Mouse (Mus musculus) thymus, postnatal 0 days (tissue): ENCODE data around the gene Ppp1r12b. TPM values are rescaled to one million over a fixed set of nuclear protein-coding genes. Genes with fewer than 3 reads are reported as not detected.
"Not testable (repeated sequence)": the region's sequence is repeated elsewhere in the genome, so short reads cannot be mapped to it uniquely, and the experiment has no call there.

Experiments used
- DNase-seq: peaks from one replicate; pipeline ENCODE4 v3.0.0-alpha.2; 2015; ENCODE audit warnings: low spot score
- polyA plus RNA-seq: library from polyadenylated mRNA; unstranded; fragments of >200 nt; fragmentation: Nextera tagmentation; extraction: Ambion mirVana; gene quantifications from 2 replicates; pipeline ENCODE4 v1.2.1, GENCODE M21; 2015

The Ppp1r12b gene
- polyA plus RNA-seq, 1 experiment from 2014 or later = 7.0 TPM

DNA sequence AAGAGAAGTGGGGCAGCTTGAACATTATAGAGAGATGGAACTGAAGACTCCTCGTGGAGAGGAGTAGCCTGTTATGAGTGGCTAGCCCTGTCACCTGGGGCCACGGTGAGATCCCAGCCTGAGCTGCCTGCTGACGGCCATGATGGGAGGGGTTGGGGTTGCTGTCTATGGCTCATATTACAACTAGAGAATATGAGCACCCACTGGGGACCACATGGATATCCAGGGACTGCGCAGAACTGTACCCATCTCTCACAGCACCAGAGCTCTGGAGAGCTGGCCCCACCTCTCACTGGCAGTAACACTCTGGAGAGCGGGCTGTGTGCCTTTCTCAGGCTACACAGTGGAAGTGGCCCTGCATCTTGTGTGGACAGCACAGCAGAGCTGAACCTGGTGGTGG lies 104.5 kb downstream of the Ppp1r12b start:
- DNase-seq = no peak

DNA sequence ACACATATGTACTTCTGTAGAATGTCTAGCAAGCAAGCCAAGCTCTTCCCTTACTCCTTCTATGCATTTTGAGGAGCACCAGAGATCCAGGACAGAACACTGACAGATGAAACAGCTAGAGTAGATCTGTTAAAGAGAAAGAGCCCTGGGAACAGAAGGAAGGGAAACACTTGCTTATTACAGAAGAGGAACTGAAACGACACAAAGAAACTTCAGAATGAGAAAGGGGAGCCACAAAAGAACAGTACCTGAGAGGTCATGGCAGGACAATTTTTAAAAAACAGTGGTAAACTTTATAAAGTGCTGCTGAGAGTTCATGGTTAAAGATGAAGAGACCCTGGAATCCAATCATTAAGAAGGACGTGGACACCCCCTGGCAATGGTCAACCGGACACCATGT lies 105.4 kb downstream of the Ppp1r12b start:
- no peak for DNase-seq

DNA sequence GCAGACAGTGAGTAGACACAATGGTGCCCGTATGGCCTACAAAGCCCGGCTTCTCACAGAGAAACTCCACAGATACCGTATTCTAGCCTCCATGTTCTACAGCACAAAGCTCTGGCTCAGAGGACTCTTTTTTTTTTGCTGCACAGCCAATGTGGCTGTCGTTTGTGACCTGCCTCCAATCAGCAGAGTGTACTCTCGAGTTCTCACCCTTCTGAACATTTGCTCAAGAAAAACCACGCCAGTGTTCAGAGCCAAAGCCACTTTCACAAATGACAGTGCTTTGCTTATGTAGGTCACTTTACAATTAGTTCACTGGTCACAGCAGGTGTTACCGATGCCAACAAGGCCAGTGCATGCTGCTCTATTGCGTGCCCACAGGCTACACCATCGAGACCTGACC lies 107.9 kb downstream of the Ppp1r12b start:
- no peak for DNase-seq

DNA sequence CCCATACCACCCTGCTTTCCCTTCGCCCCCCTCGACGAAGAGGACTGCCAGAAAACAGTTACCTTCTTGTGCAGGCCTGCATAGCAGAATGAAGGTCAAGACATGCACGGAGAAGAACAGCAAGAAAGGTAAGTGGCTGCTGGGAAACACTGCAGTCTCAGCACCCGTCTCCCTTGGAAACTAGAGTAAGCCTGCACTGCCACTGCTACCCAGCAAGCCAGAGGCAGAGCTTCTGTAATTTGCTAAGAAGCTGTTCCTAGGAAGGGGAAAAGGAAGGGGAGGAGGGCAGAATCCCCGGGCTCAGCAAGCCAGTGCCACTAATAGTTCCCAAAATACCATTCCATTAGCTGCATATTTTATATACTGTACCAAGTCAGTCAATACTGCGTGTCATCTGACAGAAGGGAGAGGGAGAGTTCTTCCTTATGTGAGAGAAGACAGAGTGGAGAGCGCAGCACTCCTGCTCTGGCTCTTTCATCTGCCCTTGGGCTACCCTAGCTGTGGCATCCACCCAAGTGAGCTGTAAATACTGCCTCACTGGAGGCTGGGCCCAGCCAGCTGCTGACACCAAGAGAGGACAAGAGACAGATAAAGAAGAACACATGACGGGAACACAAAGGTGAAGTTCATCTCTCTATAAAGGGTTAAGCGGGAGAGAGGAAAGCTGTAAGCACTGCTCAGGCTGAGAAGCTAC lies 109.3 kb downstream of the Ppp1r12b start:
- no peak for DNase-seq

DNA sequence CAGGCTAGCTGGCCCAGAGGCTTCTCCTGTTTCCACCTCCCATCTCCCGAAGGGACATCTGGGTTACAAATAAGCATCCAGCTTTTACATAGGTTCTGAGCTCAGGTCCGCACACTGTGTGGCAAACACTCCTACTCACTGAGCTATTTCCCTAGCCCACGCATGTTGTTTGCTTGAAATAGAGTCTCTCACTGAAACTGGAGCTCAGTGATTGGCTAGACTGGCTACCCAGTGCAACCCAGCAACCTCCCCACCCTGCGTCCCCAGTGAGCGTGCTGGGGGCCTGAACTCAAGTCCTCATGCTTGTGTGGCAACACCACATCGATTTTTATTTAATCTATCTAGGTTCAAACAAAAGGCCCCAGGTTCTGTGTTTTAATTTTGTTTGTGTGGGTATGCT lies 112.4 kb downstream of the Ppp1r12b start:
- DNase-seq = no peak

DNA sequence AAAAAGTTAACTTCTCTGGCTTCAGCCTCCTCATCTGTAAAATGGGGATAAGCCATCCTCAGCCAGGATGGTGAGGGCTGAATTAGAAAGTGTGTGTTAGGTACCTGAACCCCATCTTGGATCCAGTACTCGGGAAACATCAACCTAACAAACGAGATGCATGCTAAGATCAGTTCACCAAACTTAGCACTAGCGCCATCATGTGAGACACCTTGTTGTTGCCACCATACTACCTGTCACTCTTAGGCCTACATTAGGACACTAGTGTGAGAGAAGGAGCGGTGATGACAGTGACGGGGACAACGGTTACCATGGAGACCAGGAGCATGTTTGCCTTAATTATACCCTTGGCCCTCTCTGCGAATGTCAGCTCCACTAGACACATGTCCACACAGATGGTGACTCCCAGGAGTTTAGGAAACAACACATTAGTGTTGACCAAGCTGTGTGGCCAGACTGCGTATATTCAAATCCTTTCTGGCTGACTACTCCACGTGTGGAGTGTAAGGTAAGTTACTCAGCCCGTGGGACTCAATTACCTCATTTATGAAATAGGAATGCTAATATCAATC lies 118.7 kb downstream of the Ppp1r12b start:
- DNase-seq = no peak

DNA sequence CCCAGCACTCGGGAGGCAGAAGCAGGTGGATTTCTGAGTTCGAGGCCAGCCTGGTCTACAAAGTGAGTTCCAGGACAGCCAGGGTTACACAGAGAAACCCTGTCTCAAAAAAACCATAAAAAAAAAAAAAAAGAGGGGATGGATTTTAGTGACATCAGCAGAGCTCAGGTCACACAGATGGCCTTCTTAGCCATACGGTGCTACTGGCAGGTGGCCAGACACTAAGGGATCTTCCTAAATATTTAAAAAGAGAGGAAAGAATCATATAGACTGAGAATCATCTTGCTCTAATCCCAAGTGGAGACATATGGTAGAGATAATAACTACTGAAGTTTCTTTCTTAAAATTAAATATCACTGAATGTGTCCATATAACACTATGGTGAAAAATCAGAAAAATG lies 124.9 kb downstream of the Ppp1r12b start:
- not testable (repeated sequence) for DNase-seq

DNA sequence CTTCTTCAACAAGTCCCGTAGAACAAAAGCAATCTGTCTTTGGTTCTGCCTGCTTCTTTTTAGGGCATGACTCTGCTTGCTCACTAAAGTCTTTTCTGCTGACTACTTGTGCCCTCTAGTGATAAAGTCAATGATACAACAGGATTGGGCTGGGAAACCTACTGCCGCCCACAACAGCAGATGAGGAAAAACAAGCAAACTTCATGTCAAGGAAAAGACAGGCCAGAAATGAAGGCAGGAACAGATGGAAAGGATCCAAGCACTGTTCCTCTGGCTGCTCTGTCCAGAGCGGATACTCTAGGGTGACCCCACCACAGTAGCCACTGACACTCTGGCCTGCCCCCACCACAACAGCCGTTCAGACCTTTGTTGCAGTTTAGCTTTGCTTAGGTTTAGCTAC lies 126.1 kb downstream of the Ppp1r12b start:
- DNase-seq = peak; percentile 9

DNA sequence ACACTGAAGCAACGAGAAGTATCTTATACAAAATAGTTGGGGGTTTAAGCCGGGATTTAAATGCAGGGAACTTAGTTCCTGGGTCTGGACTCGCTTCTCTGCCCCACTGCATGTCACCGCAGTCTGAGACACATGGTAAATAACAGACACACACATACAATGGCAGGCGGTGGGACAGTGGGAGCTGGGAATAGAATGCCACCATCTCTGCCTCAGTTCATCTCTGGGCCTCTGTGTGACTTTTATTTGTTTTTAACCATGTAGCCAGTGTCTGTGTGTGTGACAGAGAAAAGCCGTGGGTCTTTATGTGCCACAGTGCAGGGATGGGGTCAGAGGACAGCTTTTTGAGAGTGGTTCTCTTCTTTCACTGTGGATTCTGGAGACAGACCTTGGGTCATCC lies 130.8 kb downstream of the Ppp1r12b start:
- no peak for DNase-seq

DNA sequence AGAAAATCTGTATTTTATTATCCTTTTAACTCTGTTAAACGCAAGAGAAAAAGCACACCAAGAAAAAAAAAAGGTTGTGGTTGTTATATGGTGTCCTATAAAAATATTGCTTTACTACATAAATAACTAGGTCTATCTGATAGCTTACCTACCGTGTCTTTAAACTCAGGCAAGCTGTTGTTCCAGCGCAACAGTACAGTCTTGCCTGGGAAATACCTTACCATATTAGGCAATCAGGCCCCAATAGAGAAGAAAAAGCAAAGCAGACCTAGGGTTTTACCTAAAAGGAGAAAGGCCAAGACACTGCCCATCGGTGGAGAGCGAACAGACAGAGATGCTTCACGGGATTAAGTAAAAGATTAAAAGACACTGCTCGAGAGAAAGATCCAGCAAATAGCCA lies 131.9 kb downstream of the Ppp1r12b start:
- no peak for DNase-seq

DNA sequence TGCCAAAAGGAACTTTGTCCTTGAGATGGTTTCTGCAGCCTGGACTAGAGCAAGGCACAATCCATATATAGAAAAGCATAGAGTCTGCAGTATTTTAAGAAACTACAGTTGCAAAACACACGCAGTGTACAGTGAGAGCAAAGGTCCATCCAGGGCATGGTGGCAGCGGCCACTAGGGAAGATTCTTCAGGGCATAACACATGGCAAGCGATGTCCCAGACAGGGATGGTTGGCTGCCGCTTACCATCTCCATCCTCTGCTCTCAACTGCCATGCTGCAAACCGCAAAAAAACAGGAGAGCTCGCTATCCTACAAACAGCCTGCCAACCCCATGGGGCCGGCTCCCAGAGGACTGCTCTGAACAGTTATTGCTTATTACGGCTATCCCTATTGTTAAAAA lies 132.4 kb downstream of the Ppp1r12b start:
- no peak for DNase-seq

DNA sequence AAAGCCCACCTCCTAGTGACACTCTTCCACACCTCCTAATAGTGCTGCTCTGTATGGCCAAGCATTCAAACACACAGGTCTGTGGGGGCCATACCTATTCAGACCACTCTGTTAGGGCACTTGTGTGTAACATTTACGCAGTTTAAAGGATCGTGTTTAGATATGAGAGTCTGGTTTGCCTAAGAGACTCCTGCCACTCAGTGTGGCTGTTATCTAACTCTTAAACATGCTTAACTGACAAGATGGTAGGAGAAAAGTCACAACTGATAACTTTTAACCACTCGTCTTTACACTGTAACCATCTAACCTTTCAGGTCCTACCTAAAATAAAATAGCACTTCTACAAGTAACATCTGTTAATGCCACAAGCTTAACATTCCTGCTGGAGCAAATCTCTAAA lies 134.9 kb downstream of the Ppp1r12b start:
- no peak for DNase-seq

DNA sequence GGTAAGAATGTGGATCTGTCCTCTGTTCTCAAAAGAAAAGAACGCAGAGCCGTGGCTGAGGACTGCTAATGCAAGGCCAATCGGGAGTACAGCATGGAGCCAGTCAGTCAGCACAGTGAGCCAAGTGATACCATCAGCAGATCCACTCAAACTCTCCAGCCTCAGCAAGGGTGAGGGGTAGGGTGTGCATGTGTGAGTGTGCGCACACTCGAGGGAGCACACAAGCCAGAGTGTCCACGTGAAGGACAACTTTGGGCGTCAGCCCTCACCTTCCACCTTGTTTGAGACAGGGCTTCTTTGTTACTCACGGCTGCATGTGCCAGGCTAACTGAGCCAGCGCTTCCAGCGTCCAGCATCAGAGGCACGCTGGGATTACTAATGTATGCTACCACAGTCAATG lies 136.5 kb downstream of the Ppp1r12b start:
- DNase-seq = no peak

DNA sequence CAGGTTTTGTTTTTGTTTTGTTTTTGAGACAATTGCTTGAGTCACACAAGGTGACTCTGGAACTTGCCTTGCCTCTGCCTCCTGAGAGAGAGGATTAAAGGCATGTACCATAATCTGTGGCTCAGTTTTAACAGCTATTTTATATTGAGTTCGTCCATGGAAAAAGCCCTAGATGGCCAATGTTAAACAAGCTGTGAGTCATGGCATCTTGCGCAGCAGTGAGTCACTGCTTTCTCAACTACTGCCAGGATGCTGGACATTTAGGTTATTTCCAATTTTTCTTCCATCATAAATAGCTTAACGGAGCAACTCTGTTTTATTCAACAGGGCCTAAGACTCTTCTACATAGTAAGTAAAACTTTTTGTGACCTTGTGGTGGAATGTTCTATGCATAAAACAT lies 137.0 kb downstream of the Ppp1r12b start:
- DNase-seq = no peak

DNA sequence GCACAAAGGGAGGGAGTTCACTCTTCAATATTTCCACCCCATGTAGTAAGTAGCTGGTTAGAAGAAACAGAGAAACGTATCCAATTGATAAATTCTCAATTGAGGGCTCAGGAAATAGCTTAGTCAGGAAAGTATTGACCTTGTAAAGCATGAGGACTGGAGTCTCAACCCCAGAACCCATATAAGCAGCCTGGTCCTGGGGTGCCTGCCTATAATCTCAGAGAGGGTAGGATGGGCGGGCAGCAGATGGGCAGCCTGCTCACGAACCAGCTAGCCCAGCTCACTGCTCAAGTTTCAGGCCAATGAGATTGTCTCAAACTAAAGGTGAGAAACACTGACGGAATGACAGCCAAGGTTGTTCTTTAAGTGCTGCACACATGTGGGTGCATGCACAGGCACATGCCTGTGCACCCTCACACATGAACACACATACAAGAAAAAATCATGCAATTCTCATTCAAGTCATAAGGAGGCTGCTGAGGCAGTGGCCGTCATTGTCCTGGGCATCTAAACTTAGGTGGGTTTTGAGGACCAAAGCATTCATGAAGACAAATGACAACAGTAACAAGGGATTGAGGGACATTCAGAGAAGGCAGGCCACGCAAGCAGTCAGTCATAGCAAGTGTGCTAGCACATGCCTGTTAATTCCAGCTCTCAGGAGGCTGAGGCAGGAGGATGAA lies 137.7 kb downstream of the Ppp1r12b start:
- DNase-seq = no peak

DNA sequence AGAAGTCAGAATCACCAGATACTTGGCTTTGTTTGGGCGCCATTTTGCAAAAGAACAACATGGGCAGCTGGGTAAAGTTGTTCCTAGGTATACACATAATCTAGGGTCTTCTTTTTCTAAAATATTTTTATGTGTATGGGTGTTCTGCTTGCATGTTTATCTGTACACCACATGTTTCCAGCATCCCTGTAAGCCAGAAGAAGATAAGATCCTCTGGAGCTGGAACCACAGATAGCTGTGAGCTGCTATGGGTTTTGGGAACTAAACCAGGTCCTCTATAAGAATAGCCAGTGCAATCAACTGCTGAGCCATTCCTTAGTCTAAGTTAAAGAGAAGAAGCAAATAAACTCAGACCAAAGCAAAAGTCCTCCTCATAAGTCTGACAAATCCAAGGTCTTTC lies 138.6 kb downstream of the Ppp1r12b start:
- no peak for DNase-seq

DNA sequence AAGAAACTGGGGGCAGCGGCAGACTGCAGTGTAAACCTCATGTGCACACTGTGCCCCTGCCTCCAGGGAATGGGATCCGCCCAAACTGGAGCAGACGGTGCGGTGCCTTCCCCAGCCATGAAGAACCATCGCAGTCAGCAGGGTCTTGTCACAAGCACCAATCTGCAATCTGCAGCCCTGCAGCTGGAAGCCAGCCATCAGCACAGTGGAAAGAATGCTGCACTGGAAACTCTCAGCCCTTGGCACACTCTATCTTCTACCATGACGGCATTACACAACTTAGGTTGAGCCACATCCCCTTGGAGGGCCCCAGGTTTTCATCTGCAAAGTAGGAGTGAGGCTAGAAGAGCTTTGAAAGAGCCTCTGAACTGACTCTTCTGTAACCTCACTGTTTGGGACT lies 139.1 kb downstream of the Ppp1r12b start:
- DNase-seq = no peak

DNA sequence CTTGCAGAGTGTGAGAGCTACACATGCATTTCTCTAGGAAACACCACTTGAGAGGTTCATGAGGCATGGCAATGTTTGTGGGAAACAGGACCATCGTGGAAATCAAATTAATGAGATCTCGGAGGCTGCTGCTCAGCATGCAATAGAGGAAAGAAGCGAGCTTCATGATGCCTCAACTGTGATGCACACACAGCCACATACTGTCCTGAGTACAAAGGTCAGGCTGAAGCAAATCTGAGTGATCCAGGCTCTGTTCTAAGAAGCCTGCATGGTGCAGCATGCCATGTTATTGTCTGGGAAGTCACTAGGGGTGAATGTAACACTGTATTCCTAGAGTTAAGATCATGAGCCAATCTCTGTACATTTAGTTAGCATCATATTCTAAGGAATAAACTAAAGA lies 140.0 kb downstream of the Ppp1r12b start:
- no peak for DNase-seq

DNA sequence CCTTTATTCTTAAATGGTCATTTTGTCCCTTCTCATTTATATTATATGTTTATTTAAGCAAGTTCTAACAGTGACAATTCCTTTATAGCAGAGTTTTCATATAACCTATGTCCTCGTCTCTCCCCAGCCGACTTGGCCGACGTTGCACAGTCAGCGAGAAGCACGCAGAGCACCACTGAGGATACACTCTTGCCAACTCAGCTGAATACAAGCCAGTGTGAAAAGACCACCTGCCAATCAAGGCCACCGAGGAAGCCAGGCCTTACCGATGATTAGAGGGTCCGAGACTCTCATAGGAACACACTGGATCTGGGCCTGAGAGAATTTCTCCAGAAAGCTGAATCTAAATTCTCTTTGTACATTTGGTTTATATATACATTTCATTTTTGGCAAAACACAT lies 150.3 kb downstream of the Ppp1r12b start:
- DNase-seq = no peak

DNA sequence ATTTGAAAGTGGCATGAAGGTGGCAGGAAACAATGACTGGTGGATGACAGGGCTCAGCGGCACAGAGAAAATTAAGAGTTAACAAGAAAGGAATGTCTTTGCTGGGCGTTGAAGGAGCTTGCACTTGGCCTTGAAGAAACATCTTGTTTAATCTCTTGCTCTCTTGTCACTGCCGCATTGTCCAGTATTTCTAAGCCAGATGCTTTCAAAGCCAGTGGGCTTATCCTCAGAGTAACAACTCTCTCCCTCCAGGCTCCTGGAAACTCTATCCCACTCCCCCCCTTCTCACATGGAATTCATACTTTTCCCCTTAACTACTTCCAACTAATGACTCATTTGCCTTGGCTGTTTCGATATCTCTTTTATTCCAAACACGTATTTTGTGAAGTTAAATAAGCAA lies 151.4 kb downstream of the Ppp1r12b start:
- no peak for DNase-seq

DNA sequence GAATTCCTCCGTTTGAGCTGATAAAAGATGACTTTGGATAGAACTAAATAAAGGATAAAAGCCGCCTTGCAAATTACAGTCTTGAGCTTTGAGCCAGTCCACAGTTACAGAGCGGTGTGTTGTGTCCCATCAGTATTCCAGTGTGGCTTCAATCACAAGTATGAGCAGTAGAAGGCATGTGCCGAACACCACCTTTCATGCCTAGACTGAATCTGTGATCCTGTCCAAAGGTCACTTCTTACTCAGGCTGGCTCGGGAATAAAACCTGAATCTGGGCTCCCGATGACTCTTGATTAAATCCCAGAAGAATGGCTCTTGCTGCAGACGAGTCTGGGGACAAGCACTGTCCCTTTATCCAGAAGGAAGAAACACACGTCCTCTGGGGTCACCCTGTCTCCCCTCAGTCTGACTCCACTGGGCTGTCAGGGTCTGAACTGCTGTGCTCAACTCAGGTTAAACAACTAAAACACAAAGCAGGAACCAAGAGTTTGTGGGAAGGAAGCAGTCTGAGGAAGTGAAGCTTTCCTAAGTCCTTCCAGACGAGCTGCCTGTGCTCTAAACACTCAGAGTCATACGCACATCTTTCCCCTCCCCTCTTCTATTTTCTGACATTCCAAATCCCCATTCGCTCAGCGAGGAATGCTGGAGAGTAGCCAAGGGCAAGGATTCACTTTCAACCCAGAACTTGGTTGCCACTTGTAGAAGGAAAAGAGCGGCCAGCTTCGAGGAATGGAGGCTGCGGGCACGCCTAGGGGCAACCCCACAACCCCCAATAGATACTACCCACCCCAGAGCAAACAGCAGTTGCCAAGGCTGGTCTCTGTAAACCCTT lies 152.2 kb downstream of the Ppp1r12b start:
- DNase-seq = no peak

DNA sequence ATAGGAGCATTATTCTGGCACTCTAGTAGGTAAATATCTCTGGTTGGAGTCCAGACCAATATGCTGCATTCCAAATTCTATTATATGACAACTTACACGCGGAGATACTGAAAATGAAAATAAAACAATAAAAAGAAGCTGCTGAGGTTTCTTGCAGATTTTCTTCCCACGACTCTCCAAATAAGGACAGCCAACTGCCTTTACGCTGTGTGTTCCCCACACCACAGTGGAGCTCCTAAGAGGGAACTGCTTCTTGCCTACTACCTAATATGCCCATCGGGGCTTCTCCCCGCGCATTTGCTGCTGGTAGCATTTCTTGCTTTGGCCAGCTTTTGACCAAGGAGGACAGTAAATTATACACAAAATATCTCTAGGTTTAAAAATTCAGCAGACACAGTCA lies 154.0 kb downstream of the Ppp1r12b start:
- DNase-seq = no peak
